Mouse (Mus musculus) liver, embryonic 14.5 days (tissue): ENCODE measurements around the gene Tmem106a.

ENCODE experiments used
- CTCF ChIP-seq: IDR thresholded peaks from 2 replicates; pipeline ENCODE4 v1.5.1; 2016; ENCODE audit warnings: antibody characterized with exemption, low read depth, control low read depth
- EP300 ChIP-seq: IDR thresholded peaks from 2 replicates; pipeline ENCODE4 v1.6.1; 2016; ENCODE audit warnings: antibody characterized with exemption, low read depth

DNA sequence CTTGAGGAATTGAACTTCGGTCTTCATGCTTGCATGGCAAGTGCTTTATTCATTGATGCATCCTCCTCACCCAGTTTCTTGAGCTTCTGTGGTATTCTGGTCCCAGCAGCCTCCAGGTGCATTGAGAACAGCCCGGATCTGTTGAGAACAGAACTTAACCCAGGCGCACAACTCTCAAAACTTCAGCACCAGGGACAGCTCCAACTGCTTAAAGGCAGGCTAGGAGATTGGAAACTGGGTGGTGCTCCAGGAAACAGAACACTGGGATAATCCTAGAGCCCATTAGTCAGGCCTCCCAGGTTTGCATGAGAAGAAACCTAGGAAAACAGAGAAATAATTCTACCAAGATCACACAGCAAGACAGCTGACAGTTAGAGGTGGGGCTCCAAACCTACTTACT lies 20.4 kb downstream of the Tmem106a start:
- TF ChIP-seq CTCF = no peak
- no peak for TF ChIP-seq EP300
